Mouse (Mus musculus) hindbrain, postnatal 0 days (tissue): ENCODE measurements around the gene Arf4. TPM values are rescaled to one million over a fixed set of nuclear protein-coding genes. Genes with fewer than 3 reads are reported as not detected.

Experiments used
- ATAC-seq: fragments of 200-750 bp; cut with Nextera tagmentation; 2 replicates; pipeline ENCODE4 v1.8.0; 2017; ENCODE audit warnings: mild to moderate bottlenecking, moderate TSS enrichment, moderate library complexity
- DNase-seq: peaks from one replicate; pipeline ENCODE4 v3.0.0-alpha.2; 2015; ENCODE audit warnings: low spot score
- H3K27ac ChIP-seq: fragments of 300-500 bp; sonication (generic); 2 replicates; pipeline ENCODE4 v1.5.1; 2014; ENCODE audit warnings: mild to moderate bottlenecking
- H3K27me3 ChIP-seq: fragments of 300-500 bp; sonication (generic); 2 replicates; pipeline ENCODE4 v1.6.1; 2014; ENCODE audit warnings: low read length, mixed read lengths; ENCODE audit not compliant: insufficient read depth
- H3K36me3 ChIP-seq: fragments of 300-500 bp; sonication (generic); 2 replicates; pipeline ENCODE4 v1.6.1; 2014; ENCODE audit warnings: low read length, mixed read lengths; ENCODE audit not compliant: insufficient read depth
- H3K4me1 ChIP-seq: fragments of 300-500 bp; sonication (generic); 2 replicates; pipeline ENCODE4 v1.6.1; 2014; ENCODE audit warnings: antibody characterized with exemption, low read length, mixed read lengths; ENCODE audit not compliant: insufficient read depth
- H3K4me2 ChIP-seq: fragments of 300-500 bp; sonication (generic); 2 replicates; pipeline ENCODE4 v1.6.1; 2014; ENCODE audit warnings: low read depth, mild to moderate bottlenecking, low read length, moderate library complexity, mixed read lengths
- H3K4me3 ChIP-seq: fragments of 300-500 bp; sonication (generic); 2 replicates; pipeline ENCODE4 v1.5.1; 2014; ENCODE audit warnings: low read length
- H3K9ac ChIP-seq: fragments of 300-500 bp; sonication (generic); replicated peaks from 2 replicates; pipeline ENCODE4 v1.6.1; 2014; ENCODE audit warnings: mild to moderate bottlenecking, low read length, moderate library complexity, mixed read lengths
- H3K9me3 ChIP-seq: fragments of 300-500 bp; sonication (generic); 2 replicates; pipeline ENCODE4 v1.6.1; 2016; ENCODE audit warnings: low read length, mixed read lengths
- CTCF ChIP-seq: IDR thresholded peaks from 2 replicates; pipeline ENCODE4 v1.5.1; 2016; ENCODE audit warnings: antibody characterized with exemption, control low read depth, low read depth
- WGBS: fragments of 180-500 bp; shearing (Covaris S2); extraction: QIAGEN DNeasy Blood & Tissue Kit; methylation state at CpG from one replicate; pipeline ENCODE4 v1.1.7; 2014; 5-methylcytosine and 5-hydroxymethylcytosine counted together
- polyA plus RNA-seq: library from polyadenylated mRNA; unstranded; fragments of >200 nt; fragmentation: Nextera tagmentation; extraction: Ambion mirVana; gene quantifications from 2 replicates; pipeline ENCODE4 v1.2.1, GENCODE M21; 2015
- total RNA-seq: library from RNA; depleted of rRNA; stranded (reverse); fragments of >200 nt; gene quantifications from 2 replicates; pipeline ENCODE4 v1.2.3, GENCODE M21; 2014; rRNA removed

Gene Arf4
- total RNA-seq: 111 and 119 TPM in 2 replicates
- polyA plus RNA-seq: 385 and 395 TPM in 2 replicates

DNA sequence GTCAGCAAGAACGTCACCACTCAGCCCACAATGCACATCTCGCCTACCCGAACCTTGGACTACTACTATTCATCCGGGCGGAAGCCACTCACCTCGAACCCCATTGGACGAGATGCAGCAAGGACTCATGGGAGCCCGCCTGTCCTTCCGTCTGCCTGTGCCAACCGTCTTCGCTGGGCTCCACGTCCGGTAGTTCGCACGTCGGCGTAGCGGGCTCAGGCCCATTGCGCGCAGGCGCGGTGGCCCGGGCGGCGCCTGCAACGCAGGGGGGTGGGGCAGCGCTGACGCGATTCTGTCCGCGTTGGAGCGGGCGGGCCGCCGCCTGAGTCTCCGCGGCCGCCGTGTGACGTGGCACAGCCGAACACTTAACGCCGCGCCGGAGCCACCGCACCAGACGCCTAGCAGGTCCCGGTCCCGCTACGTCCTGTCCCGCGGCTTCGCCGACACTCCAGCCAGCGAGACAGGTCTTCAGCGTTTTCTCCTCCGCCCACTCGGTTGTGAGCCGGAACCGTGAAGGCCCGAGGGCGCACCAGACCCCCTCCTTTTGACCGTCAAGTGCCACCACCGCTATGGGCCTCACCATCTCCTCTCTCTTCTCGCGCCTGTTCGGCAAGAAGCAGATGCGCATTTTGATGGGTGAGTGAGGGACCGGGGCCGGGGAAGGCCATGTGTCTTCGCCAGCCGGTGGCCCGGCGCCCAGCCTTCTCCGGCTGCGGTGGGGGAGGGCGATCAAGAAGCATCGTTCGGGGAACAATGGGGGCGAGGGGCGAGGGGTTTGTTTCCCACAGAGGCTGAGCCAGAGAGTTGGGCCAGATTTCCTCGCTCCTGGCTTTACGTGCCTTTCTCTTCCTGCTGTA, at the start of gene Arf4:
TSS of gene Arf4 (plus strand) at position 224 of the 857 bp plus-strand sequence.
- Histone ChIP-seq H3K4me2 (peak within 1 kb of the TSS; percentile 91), H3K4me3 (peak within 1 kb of the TSS; percentile 83), H3K9ac (peak within 1 kb of the TSS; percentile 80), H3K36me3 (no peaks in the 10 kb centered on the region), H3K27ac (peak within 1 kb of the TSS; percentile 96), H3K4me1 (no peaks in the 10 kb centered on the region; the same call in 1 of the 2 replicates), H3K9me3 (no peaks in the 10 kb centered on the region), H3K27me3 (no peaks in the 10 kb centered on the region)
- WGBS: under 1% methylated on average over 79 of the region's 83 CpGs
- TF ChIP-seq CTCF: no peak; the same call in 1 of the 2 replicates
- ATAC-seq (peak; percentile 99), DNase-seq (peak; percentile 99)

DNA sequence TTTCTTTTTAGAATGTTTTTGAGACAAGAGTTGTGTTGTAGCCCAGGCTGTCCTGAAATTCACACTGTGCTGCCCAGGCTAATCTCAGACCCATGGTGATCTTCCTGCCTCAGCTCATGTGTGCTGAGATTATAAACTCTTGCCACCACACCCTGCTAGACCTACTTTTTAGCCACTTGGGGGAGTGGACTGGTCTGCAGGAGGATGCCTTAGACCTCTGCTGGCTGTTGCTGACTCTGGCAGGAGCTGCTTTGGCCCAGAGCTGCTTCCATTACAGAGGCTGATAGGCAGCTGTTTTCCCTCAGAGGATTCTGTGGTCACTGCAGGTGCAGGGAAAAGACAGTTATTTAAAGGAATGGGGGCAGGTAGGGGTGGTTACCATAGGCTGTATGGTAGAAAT, 46.5 kb upstream of the Arf4 start:
- no peaks in the 10 kb centered on the region; the same call in 1 of the 2 replicates for H3K36me3 ChIP-seq
- 0 out of 2 replicates have a peak, but pooled peaks have one; percentile 19 for TF ChIP-seq CTCF
- no peak overlapping the region for H3K9ac ChIP-seq
- H3K4me1 ChIP-seq: no peaks in the 10 kb centered on the region
- no peak overlapping the region for H3K4me2 ChIP-seq
- no peak for ATAC-seq
- no peaks in the 10 kb centered on the region for H3K27me3 ChIP-seq
- no peaks in the 10 kb centered on the region for H3K9me3 ChIP-seq
- no peak for DNase-seq
- H3K27ac ChIP-seq: no peak overlapping the region
- no peak overlapping the region for H3K4me3 ChIP-seq

DNA sequence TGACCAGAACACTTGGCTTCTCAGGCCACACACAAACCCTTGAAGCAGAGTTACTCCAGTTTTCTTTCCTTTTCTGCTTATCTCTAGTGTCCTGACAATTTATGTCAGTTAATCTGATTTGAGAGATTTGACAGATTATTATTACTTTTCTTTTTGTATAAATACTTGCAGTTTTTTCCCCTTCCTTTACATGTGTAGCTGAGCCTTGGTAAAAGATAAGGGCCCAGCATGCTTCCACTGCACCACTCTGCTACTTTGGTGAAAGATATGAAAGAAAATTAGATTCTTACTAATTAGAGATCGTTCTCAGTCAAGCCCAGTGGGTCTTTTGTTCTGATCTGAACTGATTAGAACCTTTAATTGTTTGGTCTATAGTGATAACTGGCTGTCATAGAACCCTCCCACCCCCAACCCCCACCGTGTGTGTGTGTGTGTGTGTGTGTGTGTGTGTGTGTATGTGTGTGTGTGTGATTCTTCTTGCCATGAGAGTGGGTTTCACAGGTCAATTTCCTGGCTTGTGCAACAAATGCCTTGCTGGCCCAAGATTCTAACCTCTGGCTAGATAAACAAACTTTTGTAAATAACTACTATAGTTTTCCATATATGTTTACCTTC, 44.5 kb upstream of the Arf4 start:
- no peak overlapping the region for H3K9ac ChIP-seq
- H3K27me3 ChIP-seq: no peaks in the 10 kb centered on the region
- ATAC-seq (no peak), DNase-seq (no peak)
- H3K36me3 ChIP-seq: peaks cover 9% of the 10 kb centered on the region
- 0 out of 2 replicates have a peak, but pooled peaks cover 2% of the 10 kb centered on the region for H3K9me3 ChIP-seq
- H3K4me2 ChIP-seq: no peak overlapping the region
- TF ChIP-seq CTCF: no peak
- no peaks in the 10 kb centered on the region for H3K4me1 ChIP-seq
- no peak overlapping the region for H3K27ac ChIP-seq
- 85% methylated on average over 2 of the region's 2 CpGs for WGBS
- H3K4me3 ChIP-seq: no peak overlapping the region

DNA sequence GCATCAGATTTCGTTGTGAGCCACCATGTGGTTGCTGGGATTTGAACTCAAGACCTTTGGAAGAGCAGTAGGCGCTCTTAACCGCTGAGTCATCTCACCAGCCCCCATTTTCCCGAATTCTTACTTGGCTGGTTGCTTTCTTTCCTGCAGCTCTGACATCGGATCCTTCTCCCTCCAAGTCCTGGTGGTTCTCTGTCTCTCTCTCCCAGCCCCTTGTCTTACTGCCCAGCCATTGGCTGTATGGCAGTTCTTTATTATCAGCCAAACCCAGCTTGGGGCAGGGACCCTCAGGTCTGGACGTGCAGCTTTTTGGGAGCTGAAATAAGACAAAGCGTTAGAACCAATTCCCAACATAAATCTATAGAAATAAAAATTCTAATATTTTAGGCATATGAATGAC, 42.7 kb upstream of the Arf4 start:
- H3K36me3 ChIP-seq: peaks cover 9% of the 10 kb centered on the region
- WGBS: 95% methylated on average over 7 of the region's 7 CpGs
- H3K4me2 ChIP-seq: no peak overlapping the region

DNA sequence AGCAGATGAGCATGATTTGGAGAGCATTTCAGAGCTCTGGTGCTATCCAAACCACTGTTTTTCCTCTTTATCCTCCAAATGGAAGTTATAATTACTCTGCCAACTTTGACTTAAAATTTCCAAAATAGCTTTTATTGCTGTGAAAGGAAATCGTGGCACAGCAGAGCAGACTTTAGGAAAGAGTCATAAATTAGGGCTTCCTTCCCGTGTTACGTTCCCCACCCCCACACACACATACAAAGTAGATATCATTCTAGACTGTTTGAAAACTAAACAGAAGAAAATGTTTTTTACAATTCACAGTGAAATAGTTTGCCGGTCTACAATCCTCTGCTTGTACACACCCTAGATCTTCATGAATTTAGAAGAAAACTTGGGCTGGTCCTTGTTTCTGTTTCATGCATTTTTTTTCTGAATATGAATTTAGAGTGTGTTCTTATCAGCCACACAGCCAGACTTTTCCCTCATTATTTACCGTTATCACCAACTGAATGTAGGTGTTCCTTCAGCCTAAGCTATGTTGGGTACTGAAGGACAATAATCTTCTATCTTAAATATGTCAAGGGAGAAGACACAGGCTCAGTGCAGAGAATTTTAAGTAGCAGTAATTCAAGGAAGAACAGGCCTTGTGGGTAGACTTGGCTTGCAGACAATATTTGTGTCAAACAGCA, 42.0 kb upstream of the Arf4 start:
- H3K4me1 ChIP-seq: no peaks in the 10 kb centered on the region

More for the DNA sequence above, 42.7 kb upstream of the Arf4 start:
- no peak for TF ChIP-seq CTCF
- DNase-seq (no peak), ATAC-seq (no peak)
- H3K27ac ChIP-seq: no peak overlapping the region
- no peaks in the 10 kb centered on the region for H3K4me1 ChIP-seq
- no peak overlapping the region for H3K4me3 ChIP-seq
- H3K9ac ChIP-seq: no peak overlapping the region
- 0 out of 2 replicates have a peak, but pooled peaks cover 2% of the 10 kb centered on the region for H3K9me3 ChIP-seq
- no peaks in the 10 kb centered on the region for H3K27me3 ChIP-seq

DNA sequence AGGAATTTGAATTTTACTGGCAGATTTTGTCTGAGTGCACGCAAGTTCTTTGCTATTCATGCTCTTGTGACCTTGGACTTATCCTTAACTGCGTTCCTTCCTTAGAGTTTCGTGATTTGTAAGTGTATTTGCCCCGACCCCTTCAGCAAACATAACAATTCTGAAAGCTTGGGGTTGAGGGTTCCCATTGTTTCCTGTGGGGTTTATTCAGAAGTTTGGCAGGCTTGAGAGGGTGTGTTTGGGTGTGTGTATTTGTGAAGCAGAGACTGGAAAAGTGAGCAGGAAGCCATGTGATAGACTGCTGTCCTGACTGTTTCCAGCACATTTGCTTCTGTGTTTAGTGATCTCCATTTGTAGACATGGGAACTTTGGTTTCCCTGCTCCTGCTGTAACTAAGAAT, 32.5 kb upstream of the Arf4 start:
- Histone ChIP-seq H3K27me3 (no peaks in the 10 kb centered on the region), H3K9ac (no peak overlapping the region), H3K27ac (no peak overlapping the region), H3K4me3 (no peak overlapping the region), H3K36me3 (peaks cover 36% of the 10 kb centered on the region), H3K9me3 (no peaks in the 10 kb centered on the region), H3K4me2 (no peak overlapping the region), H3K4me1 (no peaks in the 10 kb centered on the region)
- DNase-seq (no peak), ATAC-seq (no peak)
- TF ChIP-seq CTCF: no peak
- WGBS: 84% methylated on average over 4 of the region's 4 CpGs

More for the DNA sequence above, 42.0 kb upstream of the Arf4 start:
- H3K27ac ChIP-seq: no peak overlapping the region
- H3K9ac ChIP-seq: no peak overlapping the region
- no peaks in the 10 kb centered on the region for H3K27me3 ChIP-seq
- no peak overlapping the region for H3K4me3 ChIP-seq
- 0 out of 2 replicates have a peak, but pooled peaks cover 2% of the 10 kb centered on the region for H3K9me3 ChIP-seq
- peaks cover 9% of the 10 kb centered on the region for H3K36me3 ChIP-seq
- no peak overlapping the region for H3K4me2 ChIP-seq
- ATAC-seq: no peak
- TF ChIP-seq CTCF: no peak
- 90% methylated on average over 5 of the region's 5 CpGs for WGBS
- DNase-seq: no peak
